Mouse (Mus musculus) heart, postnatal 10 days (tissue): Measurements from ENCODE around the gene Zfp961. TPM values are rescaled to one million over a fixed set of nuclear protein-coding genes. Genes with fewer than 3 reads are reported as not detected.
A peak's percentile ranks its signal among the peaks of the same experiment; 100 is the strongest.

ENCODE experiments used
- DNase-seq, 2 experiments: peaks; one replicate each; pipeline ENCODE4 v3.0.0; 2021
- intact Hi-C: fragments of 180-260 bp; cut with DNase I; formaldehyde crosslinking; loops from one replicate; pipeline ENCODE4 v1.15.1; 2025
- total RNA-seq, 2 experiments: library from RNA; stranded (reverse); gene quantifications; 2 replicates each; pipeline ENCODE4 v1.2.3; 2021

The Zfp961 gene
- total RNA-seq, 2 experiments from 2014 or later = 9.5 to 10.0 TPM

DNA sequence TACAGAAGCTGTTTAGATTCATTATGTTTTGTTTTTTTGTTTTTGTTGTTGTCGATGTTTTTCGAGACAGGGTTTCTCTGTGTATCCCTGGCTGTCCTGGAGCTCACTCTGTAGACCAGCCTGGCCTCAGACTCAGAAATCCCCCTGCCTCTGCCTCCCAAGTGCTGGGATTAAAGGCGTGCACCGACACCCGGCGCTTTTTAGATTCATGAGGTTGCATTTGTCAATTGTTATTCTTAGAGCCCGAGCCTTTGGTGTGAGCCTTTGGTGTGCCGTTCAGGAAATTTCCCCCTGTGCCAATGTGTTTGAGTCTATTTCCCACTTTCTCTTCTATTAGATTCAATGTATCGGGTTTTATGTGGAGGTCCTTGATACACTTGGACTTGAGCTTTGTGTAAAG, 3.8 kb downstream of the Zfp961 start:
- DNase-seq = no peak
- intact Hi-C loops = no loop called here

DNA sequence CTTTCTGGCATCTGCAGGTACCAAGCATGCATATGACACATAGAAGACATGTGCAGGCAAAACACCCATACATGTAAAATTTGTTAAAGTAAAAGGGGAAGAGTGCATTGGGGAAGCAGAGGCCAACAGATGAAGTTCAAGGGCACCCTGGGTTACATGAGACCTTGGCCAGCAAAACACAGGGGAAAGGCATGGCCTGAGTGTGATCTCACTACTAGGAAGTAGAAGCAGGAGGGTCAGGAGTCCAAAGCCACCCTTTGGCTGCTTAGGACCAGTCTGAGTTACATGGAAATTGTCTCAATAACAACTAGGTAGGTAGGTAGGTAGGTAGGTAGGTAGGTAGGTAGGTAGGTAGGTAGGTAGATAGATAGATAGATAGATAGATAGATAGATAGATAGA, 9.6 kb downstream of the Zfp961 start:
- DNase-seq = no peak
- intact Hi-C loops = no loop called here

DNA sequence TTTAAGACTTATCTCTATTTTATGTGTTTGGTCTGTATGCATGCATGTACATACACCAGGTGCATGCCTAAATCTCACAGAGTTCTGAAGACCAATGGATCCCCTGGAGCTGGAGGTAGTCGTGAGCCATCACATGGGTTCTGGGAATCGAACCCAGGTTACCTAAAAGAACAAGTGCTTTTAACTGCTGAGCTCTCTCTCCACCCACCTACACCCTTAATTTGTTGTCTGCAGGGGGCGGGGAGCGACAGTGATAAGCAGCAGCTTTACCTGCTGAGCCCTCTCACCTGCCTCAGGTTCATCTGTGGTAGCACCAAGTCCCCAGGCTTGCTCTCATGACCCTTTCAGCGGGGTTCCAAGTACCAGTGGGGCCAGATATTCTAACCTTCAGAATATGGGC, 11.0 kb downstream of the Zfp961 start:
- no peak for DNase-seq
- intact Hi-C loops = no loop called here

DNA sequence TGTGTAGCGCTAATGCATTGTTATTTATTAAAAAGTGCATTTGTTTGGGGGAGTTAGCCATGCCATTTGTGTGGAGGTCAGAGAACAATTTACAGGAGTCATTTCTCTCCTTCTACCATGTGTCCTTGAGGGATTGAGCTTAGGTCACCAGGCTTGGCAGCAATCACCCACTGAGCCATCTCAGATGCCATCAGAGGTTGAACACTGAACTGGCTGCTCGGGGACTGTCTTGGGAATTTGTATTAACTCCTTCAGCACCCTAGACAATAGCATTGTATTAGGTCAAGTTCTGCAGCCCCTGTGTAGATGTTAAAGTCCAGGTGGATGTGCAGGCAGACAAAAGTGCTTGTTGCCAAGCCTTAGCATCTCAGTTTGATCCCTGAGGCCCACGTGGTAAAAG, 13.2 kb downstream of the Zfp961 start:
- DNase-seq = peak in 1 of 2 experiments; percentile 9
- intact Hi-C loops = no loop called here

DNA sequence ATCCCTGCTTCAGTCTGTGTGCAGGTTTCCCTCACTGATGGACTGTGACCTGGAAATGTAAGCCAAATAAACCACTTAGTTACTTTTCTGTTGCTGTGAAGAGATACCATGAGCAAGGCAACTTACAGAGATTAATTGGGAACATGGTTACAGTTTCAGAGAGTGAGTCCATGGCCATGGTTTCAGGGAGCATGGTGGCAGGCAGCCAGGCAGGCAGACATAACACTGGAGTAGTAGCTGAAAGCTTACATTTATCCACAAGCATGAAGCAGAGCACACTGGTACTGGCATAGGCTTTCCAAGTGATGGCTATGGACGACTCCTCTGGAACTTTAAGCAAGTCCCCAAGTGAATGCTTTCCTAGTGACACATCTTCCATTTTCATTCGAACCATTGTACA, 14.3 kb downstream of the Zfp961 start:
- intact Hi-C loops = no loop called here
- no peak for DNase-seq

DNA sequence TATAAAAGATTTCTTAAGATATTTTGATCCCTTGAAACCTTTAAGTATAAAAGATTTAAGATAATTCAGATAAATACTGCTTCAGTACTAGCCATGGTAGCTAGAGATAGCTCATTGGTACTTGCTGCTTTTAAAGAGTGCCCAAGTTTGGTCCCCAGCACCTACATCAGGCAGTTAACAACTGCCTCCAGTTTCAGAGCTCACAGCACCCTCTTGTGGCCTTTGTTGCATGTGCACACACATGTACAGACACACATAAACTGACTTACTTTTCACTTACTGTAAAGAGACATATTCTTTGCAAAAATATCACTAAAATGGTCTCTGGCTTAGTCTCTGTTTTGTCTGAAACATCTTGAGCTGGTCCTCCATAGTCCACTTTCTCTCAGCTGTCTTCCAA, 15.6 kb downstream of the Zfp961 start:
- intact Hi-C loops = no loop called here
- no peak for DNase-seq

DNA sequence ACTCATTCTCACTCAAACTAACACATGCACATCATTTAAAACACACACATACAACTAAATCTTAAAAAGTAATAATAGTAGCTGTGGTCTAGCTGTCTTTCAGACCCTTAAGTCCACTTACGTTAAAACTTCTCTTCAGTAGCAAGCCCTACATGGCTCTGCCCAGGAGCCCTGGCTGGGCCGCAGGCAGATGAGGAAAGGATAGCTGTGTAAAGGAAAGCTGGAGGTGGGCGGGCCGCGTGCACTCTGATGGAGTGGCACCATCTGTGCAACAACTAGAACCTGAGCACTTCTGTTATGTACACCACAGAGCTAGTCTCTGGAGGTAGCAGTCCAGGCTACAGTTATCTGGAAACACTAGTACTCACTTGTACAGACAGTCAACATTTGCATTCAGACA, 16.4 kb downstream of the Zfp961 start:
- intact Hi-C loops = no loop called here

DNA sequence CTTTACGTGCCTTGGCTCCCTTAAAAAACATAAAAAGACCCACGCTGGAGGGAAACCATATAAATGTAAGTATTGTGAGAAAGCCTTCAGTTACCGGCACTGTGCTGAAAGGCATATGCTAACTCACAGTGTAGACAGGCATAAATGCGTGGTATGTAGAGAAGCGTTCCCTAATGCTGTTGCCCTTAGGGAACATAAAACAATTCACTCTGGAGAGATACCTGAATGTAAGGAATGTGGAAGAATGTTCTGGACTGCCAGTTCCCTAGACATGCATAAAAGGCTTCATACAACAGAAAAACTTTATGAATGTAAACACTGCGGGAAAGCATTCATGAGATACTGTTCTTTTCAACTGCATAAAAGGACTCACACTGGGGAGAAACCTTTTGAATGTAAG, 17.3 kb downstream of the Zfp961 start:
- no peak for DNase-seq
- intact Hi-C loops = no loop called here

More for the DNA sequence above, 16.4 kb downstream of the Zfp961 start:
- DNase-seq = no peak

DNA sequence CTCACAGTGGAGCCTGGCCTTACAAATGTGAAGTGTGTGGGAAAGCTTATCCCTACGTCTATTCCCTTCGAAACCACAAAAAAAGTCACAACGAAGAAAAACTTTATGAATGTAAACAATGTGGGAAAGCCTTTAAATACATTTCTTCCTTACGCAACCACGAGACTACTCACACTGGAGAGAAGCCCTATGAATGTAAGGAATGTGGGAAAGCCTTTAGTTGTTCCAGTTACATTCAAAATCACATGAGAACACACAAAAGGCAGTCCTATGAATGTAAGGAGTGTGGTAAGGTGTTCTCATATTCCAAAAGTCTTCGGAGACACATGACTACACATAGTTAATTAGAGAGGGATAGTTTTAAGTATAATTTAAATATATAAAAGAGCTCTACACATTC, 17.8 kb downstream of the Zfp961 start:
- no peak for DNase-seq
- intact Hi-C loops = no loop called here

DNA sequence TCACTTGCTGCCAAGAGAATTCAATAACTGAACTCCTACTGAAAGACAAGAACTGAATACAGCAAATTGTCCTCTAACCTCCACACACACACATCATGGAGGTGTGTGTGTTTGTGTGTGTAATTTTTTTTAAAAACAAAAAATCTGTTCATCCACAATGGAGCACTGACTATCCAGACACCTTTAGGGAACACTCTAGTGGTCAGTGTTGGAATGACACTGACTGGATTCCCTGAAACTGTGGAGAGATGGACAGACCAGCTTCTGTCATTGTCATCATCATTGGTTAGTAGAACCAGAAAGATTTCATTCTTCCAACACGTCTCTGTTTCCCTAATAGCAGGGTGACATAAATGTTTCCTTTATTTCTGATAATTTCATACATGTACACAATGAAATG, 21.1 kb downstream of the Zfp961 start:
- DNase-seq = peak; percentile 41 to 58
- intact Hi-C loops = loop anchor here (1.0 kb wide), 1 partner anchor 64 kb away; the partner anchor contains the start of genes Zfp617 and Zfp882

DNA sequence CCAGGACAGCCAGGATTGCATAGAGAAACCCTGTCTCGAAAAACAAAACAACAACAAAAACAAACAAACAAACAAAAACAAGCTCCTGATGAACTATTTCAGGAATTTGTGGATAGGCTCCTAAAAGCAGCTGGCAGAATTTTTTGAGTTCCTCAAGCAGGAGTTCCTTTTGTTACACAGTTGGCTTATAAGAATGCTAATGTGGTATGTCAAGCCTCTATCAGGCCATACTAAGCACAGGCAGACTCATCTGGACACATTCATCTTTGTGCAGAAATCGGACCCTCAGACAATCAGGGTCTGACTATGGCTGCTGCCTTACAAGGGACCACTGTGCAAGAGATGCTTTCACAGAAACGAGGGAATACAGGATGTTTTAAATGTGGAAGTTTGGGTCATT, 23.4 kb downstream of the Zfp961 start:
- intact Hi-C loops = no loop called here
- DNase-seq = no peak

DNA sequence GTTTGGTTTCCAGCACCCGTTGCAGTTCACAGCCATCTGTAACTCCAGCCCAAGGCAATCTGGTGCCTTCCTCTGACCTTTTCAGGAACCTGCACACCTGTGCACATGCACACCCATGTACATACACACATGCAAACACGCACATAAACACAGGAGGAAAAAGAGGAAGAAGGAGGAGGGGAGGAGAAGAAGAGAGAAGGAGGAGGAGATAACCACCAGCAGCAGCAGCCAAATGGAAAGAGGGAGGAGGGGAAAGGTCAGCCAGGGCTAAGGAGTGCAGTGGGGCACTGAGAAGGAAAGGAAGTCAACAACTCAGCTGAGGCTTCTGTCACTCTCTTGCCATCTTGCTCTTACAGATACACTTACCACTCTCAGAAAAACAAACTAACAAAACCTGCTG, 30.2 kb downstream of the Zfp961 start:
- intact Hi-C loops = loop anchor here (10.0 kb wide), 1 partner anchor 226 kb away; no protein-coding TSS in a partner anchor
- no peak for DNase-seq

DNA sequence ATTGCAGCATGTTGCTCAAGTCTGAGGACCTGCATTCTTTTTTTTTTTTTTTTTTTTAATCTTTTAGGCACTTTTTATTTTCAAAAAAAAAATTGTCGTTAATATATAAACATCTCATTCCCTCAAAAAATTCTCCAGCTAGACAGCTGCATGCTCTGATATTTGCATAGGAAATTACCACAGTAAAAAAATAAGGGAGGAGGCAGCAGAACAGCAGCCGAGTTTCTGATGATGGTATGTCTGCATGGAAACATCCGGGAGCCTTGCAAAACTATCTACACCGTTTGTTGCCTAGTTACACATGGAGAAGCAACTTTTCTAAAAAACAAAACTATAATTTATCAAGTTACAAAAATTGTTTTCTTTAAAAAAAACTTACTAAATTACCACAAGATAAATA, 30.6 kb downstream of the Zfp961 start:
- DNase-seq = no peak
- intact Hi-C loops = loop anchor here (10.0 kb wide), 1 partner anchor 227 kb away; no protein-coding TSS in a partner anchor

DNA sequence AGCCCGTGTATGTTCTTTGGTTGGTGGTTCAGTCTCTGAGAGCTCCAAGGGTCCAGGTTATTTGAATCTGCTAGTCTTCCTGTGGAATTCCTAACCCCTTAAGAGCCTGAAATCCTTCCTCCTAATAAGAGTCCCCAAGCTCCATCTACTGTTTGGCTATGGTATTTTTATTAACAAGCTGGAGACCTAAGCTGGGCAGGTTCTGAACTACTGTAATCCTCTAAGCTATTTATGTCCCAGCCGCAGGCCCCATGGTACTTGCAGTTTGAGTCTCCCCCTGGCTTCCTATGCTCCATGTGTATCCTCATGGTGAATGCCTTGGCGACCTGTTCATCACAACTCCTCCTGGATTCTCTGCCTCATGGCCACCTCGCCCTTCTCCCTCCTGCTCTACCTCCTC, 33.8 kb downstream of the Zfp961 start:
- intact Hi-C loops = loop anchor here (10.0 kb wide), 1 partner anchor 230 kb away; no protein-coding TSS in a partner anchor
- peak; percentile 9 to 16 for DNase-seq

DNA sequence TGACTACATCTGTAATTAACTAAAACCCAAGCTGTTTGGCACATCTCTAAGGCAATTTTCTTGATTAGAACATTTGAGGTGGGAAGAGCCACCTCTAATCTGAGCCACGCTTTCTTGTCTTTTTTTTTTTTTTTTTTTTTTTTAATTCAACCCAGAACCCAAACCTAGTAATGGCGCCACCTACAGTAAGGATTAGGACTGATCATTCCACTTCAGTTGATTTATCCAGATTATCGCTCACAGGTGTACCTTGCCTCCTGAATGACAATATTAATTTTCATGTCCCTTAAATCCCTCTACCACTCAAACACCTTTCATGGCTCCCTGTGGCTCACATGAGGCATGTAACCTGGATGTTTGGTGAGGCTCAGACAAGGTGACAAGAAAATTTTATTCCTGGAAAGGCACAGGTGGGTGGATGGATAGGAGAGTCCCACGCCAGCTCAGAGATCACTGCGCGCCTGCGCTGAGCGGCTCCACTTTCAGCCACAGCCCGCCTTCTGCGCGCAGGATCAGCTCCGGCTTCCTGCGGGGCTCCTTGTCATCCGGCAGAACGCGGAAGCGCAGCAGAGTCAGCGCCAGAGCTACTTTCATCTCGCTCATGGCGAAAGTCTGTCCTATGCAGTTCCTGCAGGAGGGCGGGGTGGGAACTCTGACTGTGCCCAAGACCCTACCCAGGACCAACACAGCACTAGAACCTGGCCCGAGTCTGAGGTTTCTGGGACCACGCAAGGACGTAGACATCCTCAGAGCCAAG, 37.5 kb downstream of the Zfp961 start:
- intact Hi-C loops = loop anchor here (10.0 kb wide), 1 partner anchor 233 kb away; no protein-coding TSS in a partner anchor
- peak; percentile 49 to 58 for DNase-seq

DNA sequence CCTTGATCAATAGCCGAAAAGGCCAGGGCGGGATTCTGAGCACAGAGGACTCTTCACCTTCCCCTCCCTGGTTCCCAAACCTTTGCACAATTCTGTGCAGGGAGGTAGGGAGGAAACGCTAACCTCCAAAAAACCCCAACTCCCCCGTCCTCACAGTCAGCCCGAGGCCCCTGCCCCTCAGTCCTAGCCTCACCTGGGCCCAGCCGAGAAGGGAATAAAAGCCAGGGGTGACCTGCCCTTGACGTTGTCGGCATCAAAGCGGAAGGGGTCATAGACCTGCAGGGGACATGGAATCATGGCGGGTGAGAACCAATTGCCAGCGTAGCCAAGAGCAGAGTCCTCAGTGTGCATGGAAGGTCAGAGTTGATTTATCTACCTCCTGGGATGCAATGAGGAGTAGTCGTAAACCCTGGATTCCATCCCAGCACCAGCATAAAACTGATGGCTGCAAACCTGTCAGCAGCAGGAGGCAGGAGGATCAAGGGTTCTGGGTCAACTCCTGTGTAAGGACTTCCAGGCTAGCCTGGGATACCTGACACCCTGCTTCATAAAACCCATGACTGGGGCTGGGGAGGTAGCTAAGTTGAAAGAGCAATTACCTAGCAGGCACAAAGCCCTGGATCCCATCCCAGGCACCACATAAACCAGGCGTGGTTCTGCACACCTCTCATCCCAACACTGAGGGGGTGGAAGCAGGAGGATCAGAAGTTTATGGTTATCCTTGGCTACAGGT, 38.2 kb downstream of the Zfp961 start:
- no peak for DNase-seq
- intact Hi-C loops = loop anchor here (10.0 kb wide), 1 partner anchor 234 kb away; no protein-coding TSS in a partner anchor

DNA sequence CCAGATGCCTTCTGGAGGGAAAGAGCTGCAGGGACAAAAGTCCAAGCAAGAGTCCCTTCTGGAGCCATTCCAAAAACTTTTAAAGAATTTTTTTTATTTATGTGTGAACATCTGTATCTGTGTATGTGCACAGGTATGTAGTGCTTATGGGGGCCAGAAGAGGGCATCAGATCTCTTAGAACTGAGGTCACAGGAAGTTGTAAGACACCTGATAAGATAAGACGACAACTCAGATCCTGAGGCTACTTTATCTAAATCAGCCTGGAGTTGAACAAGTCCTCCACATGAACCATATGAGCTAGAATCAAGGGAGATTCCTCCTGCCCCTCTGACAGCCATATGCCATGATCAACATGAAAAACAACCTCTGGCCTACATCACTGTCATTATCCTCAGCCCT, 48.6 kb downstream of the Zfp961 start:
- intact Hi-C loops = no loop called here

DNA sequence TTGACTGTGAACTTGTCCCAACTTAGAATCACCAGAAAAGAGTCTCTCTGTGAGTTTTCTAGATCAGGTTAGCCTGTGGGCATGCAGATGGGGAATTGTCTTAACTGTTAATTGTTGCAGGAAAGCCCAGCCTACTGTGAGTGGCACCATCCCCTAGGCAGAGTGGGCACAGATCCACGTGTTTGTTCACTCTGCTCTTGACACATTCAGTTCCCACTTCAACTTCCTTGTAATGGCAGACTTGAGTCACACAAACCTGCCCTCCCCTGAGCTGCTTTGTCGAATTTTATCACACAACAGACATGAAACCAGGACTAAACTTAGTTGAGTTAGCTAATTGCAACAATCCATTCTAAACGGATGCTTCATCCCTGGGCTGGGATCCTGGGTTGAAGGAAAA, 49.4 kb downstream of the Zfp961 start:
- intact Hi-C loops = no loop called here
- DNase-seq = no peak

More for the DNA sequence above, 48.6 kb downstream of the Zfp961 start:
- DNase-seq = no peak

DNA sequence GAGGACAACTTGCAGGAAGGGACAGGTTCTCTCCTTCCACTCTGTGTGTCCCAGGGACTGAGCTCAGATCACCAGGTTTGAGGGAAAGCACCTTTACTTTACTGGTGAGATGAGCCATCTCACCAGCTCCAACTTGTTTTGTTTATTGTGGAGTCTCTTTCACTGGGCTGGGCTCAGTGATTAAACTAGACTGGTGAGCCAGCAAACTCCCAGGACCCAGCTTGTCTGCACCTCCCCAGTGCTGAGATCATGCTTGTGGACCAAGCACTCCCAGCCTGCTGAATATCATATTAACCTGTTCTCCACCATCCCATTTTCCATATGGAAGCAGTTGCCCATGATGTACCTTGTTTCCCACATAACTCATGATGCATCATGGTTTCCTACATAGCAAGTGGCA, 52.1 kb downstream of the Zfp961 start:
- intact Hi-C loops = loop anchor here (2.0 kb wide), 1 partner anchor 96 kb away; no protein-coding TSS in a partner anchor
- DNase-seq = no peak

DNA sequence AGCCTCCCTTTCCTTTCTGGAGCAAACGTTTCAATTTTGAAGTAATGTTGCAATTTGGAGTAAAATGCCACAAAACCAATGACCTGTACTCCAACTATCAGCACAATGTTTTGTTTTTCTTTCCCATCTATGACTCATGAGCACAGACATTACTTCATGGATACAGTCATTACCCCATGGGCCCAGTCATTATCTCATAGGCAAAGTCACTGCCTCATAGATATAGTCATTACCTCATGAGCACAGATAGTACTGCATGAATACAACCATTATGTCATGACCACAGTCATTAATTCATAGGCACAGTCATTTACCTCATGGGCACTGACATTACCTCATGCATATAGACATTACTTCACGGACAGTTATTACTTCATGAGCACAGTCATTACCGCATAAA, 55.1 kb downstream of the Zfp961 start:
- intact Hi-C loops = no loop called here
- DNase-seq = no peak

DNA sequence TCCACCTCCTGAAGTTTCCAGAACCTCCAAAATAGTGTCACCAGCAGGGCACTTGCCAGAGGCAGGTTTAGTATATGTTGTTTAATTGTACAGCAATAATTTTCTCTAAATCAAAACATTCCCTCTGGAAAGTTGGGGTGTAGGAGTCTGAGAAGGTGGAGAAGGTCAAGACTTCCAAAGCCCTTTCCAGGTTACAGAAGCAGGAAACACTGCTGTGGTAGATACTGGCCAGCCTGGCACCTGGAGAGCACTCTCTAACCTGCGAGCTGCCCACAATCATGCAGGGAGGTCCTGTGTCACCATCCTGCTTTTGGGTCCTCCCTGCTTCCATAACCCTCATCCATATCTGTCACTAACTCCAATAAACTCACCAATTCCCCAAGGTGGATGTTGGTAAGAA, 55.9 kb downstream of the Zfp961 start:
- no peak for DNase-seq
- intact Hi-C loops = no loop called here

DNA sequence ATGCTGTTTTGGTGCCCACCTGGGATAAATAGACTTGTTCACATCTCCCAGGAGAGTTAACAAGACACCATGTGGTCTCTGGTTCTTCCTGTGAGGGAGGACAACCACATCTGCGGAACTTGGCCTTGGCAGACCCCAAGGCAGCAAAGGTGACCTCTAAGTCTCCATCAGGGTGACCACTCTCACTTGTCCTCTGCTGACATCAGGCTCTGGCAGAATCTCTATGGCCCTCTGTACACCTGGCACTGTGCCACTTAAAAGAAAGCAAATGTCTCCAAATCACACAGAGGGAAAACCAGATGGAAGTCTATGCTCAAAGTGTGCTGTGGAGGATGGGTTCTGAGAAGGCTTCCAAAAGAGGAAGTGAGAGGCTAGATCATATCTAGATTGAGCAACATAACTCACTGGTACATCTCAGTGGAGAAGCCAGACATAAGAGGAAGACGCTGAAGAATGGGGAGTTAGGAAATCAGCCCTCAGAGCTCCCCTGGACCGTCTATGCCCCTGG, 57.4 kb downstream of the Zfp961 start:
- peak; percentile 24 to 32 for DNase-seq
- intact Hi-C loops = no loop called here
